Mouse (Mus musculus): Measurements from ENCODE around the gene Olfr6.
"Not testable (repeated sequence)": the region's sequence is repeated elsewhere in the genome, so short reads cannot be mapped to it uniquely, and the experiment has no call there.

The Olfr6 gene

DNA sequence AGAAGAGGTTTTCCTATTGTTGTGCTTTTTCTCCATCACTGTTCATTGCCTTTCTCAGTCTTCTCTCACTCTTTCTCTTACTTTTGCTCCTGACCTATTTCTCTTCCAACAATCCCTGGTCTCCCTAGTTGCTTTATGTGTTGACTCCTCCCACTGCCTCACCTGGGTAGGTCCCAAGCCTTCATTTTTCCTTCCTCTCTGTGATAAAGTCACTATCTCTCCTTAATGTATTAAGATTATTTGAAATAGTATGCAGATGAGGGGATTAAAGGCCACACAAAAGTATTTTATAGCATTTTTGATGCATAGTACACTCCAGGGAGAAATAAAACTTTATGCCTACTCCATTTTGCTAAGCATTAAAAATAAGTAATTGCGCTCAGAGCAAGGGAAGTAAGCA lies at the start of gene Olfr6:
Olfr6 (minus strand) TSS at position 101 of the 400 bp plus-strand sequence.
- DNase-seq (ENCODE audit: low spot score in 2 of 2), result no peak

DNA sequence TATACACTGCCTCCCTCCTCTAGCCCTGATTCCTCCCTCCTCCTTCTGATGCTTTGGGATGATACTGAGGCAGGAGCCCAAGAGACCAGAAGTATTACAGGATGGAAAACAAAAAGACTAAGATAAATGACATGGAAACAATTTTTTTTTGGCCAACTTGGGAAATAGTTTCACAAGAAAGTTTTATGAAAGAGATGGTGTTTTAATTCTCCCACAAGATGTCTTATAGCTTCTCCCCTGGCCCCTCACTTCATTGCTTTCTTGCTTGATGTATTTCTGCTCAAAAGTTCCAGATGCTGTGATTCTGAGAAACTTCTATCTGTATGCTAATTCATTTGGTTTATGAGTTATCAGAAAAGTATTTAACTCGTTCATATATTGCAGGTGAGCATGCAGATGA lies 42.2 kb upstream of the Olfr6 start, which contains the start of gene Olfr2:
Olfr2 (minus strand) TSS at position 101 of the 400 bp plus-strand sequence.
- DNase-seq (ENCODE audit: low spot score in 2 of 2), result no peak

DNA sequence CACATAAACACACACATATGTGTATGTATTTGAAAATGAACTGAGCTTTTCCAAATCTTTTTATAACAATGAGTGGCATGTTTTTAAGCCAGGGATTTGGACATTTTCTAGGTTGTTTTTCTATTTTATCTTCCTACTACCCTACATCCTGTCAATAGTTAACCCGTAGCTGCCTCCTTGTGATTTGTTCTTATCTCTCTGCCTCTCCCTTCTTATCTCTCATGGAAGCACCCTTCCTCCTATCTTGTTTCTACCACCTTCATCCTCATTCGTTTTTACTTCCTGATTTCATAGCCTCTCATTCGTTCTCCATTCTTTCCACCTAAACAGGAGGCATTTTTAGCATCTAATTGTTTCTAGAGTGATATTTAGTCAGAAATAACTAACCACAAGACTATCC lies 40.4 kb upstream of the Olfr6 start:
- DNase-seq (ENCODE audit: low spot score in 2 of 2), result no peak

DNA sequence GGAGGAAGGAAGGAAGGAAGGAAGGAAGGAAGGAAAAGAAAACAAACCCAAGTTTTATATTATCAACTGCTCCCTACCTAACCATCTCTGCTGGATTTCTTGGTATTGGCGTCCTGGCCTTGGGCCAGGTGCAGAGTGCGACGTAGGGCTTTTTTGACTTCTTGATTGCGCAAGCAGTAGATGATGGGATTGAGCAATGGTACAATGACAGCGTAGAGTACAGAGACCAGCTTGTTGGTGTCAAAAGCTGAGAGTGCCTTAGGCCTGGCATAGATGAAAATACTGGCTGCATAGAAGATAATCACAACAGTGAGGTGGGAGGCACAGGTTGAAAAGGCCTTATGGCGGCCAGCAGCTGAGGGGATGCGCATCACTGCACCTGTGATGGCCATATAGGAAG lies 37.1 kb upstream of the Olfr6 start:
- no peak for DNase-seq (ENCODE audit: low spot score in 2 of 2)

- DNase-seq (ENCODE audit: low spot score in 2 of 2), result no peak
Observed at GRCm38 (mm10) chr7:106985236-106985635, 21.5 kb upstream of the Olfr6 start.

DNA sequence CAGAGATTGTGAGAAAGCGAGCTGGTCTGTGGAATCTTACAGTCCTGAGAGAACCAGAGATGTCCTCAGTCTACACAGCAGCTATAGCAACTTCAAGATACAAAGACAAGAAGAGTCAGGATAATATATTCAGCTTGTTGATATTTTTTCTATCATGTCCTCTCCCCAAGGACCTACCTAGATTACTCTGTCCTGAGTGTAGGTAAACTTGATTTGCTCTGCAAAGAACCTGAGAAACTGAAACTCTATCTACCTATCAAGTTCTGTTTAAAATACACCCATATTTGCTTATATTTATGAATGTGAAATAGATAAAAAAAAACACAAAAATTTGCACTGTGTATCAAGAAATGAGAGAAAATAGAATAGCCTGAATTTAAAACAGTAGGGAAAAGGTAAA lies 11.6 kb upstream of the Olfr6 start, which contains the start of gene Olfr711:
Olfr711 (minus strand) TSS at position 101 of the 400 bp plus-strand sequence.
- no peak for DNase-seq (ENCODE audit: low spot score in 2 of 2)

DNA sequence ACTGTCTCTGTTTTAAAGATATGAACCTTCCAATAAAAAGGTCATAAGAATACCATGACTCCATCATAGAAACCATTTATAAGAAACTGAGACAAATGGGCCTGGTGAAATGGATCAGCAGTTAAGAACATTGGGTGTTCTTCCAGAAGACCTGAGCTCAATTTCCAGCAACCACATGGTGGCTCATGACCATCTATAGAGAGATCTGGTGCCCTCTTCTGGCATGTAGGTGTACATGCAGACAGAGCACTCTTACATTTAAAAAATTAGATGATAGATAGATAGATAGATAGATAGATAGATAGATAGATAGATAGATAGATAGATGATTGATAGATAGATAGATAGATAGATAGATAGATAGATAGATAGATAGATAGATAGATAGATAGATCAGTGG lies 3.8 kb upstream of the Olfr6 start:
- not testable (repeated sequence) for DNase-seq (ENCODE audit: low spot score in 2 of 2)

- DNase-seq (ENCODE audit: low spot score in 2 of 2), result no peak
Observed at GRCm38 (mm10) chr7:106948212-106948611, 15.5 kb downstream of the Olfr6 start, which contains the start of gene Olfr710. Gene Olfr710 (minus strand): TSS chr7:106948312.

- no peak for DNase-seq (ENCODE audit: low spot score in 2 of 2)
Observed at GRCm38 (mm10) chr7:106932119-106932518, 31.6 kb downstream of the Olfr6 start, which contains the start of gene Olfr709-ps1. Gene Olfr709-ps1 (minus strand): TSS chr7:106932219.

GRCm38 (mm10) chr7:106920961-106921360 lies 42.8 kb downstream of the Olfr6 start:
- peak in 1 of 2 experiments; percentile 17 for DNase-seq (ENCODE audit: low spot score in 2 of 2)

GRCm38 (mm10) chr7:106907676-106908075 lies 56.1 kb downstream of the Olfr6 start, which contains the start of gene Olfr1532-ps1:
Gene Olfr1532-ps1 (plus strand): TSS chr7:106908001.
- DNase-seq (ENCODE audit: low spot score in 2 of 2), result no peak
